Mouse (Mus musculus) natural killer cell, adult 2 months (primary cell): ENCODE data around the gene Sorcs1.

Experiments
- DNase-seq, 2 experiments: peaks; one replicate each; pipeline ENCODE4 v3.0.0; 2022; ENCODE audit warnings: low spot score in 2 of 2

The Sorcs1 gene

GRCm38 (mm10) chr19:50677903-50678896 is at the start of gene Sorcs1:
Gene Sorcs1, minus strand, starts transcription at chr19:50678646.
- DNase-seq = no peak

GRCm38 (mm10) chr19:50683277-50683676 is 4.8 kb upstream of the Sorcs1 start:
- no peak for DNase-seq

GRCm38 (mm10) chr19:50678946-50679345 is 500 bp upstream of the Sorcs1 start:
- no peak for DNase-seq

- DNase-seq = no peak
Observed at GRCm38 (mm10) chr19:50676578-50677524, 1.6 kb downstream of the Sorcs1 start.

GRCm38 (mm10) chr19:50674921-50675320 is 3.5 kb downstream of the Sorcs1 start:
- no peak for DNase-seq

GRCm38 (mm10) chr19:50667516-50667915 is 10.9 kb downstream of the Sorcs1 start:
- no peak for DNase-seq

- DNase-seq = no peak
Observed at GRCm38 (mm10) chr19:50664311-50664710, 14.1 kb downstream of the Sorcs1 start.

- no peak for DNase-seq
Observed at GRCm38 (mm10) chr19:50659144-50659543, 19.3 kb downstream of the Sorcs1 start.

GRCm38 (mm10) chr19:50652750-50653149 is 25.7 kb downstream of the Sorcs1 start:
- DNase-seq = no peak

GRCm38 (mm10) chr19:50643836-50644235 is 34.6 kb downstream of the Sorcs1 start:
- DNase-seq = no peak

- DNase-seq = no peak
Observed at GRCm38 (mm10) chr19:50642121-50642520, 36.3 kb downstream of the Sorcs1 start.

- no peak for DNase-seq
Observed at GRCm38 (mm10) chr19:50640251-50641032, 38.0 kb downstream of the Sorcs1 start.

GRCm38 (mm10) chr19:50638176-50638575 is 40.3 kb downstream of the Sorcs1 start:
- no peak for DNase-seq

- DNase-seq = no peak
Observed at GRCm38 (mm10) chr19:50614013-50614412, 64.4 kb downstream of the Sorcs1 start.

GRCm38 (mm10) chr19:50611619-50612018 is 66.8 kb downstream of the Sorcs1 start:
- DNase-seq = no peak

- DNase-seq = no peak
Observed at GRCm38 (mm10) chr19:50603882-50604281, 74.6 kb downstream of the Sorcs1 start.

- no peak for DNase-seq
Observed at GRCm38 (mm10) chr19:50603380-50603779, 75.1 kb downstream of the Sorcs1 start.

GRCm38 (mm10) chr19:50597300-50597699 is 81.1 kb downstream of the Sorcs1 start:
- no peak for DNase-seq

GRCm38 (mm10) chr19:50586182-50586581 is 92.3 kb downstream of the Sorcs1 start:
- no peak for DNase-seq

- DNase-seq = no peak
Observed at GRCm38 (mm10) chr19:50582952-50583351, 95.5 kb downstream of the Sorcs1 start.

- DNase-seq = no peak
Observed at GRCm38 (mm10) chr19:50569669-50570195, 108.7 kb downstream of the Sorcs1 start.
